Mouse (Mus musculus): ENCODE measurements around the gene Tra2b. TPM values are rescaled to one million over a fixed set of nuclear protein-coding genes. Genes with fewer than 3 reads are reported as not detected.

Tra2b gene
- polyA plus RNA-seq, 1 experiment from 2014 or later: 421 TPM

Other genes with a start within 250 kb of the Tra2b start
- 55.8 and 56.6 TPM in 2 replicates for gene Igf2bp2, start 102.7 kb downstream of the Tra2b start, polyA plus RNA-seq (2015; fragmentation: Nextera tagmentation; extraction: Ambion mirVana)
- 167 TPM in 2 replicates for gene Etv5, start 173.7 kb upstream of the Tra2b start, polyA plus RNA-seq (2015; fragmentation: Nextera tagmentation; extraction: Ambion mirVana)